Mouse (Mus musculus): Measurements from ENCODE around the gene Pmepa1. TPM values are rescaled to one million over a fixed set of nuclear protein-coding genes. Genes with fewer than 3 reads are reported as not detected.
A peak's percentile ranks its signal among the peaks of the same experiment; 100 is the strongest.

The Pmepa1 gene
- polyA plus RNA-seq, 1 experiment from 2014 or later = 4.6 TPM

DNA sequence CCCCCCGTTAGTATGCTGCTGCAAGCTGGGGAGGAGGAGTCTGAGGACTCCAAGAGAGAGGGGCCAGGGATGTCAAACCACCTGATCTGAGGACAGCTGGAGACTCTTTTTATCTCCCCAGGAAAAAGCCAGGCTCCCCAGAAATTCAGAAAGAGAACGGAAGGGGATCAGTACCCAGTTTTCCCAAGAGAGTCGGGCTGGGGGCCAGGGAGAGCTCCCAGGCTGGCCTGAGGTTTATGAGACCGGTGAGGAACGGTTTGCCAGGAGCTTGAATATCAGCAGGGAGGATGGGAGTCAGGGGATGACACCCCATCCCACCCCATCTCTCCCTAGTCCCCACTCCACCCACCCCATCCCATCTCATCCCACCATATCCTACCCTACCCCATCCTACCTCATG lies 94.8 kb downstream of the Pmepa1 start:
- Histone ChIP-seq H3K27ac (replicated peaks) (no peak overlapping the region), H3K4me2 (no peak overlapping the region), H3K4me3 (replicated peaks) (no peak overlapping the region), H3K36me3 (no peaks in the 10 kb centered on the region), H3K27me3 (replicated peaks) (peaks cover 37% of the 10 kb centered on the region), H3K4me1 (0 out of 2 replicates have a peak, but pooled peaks cover 3% of the 10 kb centered on the region), H3K9ac (replicated peaks) (no peak overlapping the region), H3K9me3 (replicated peaks) (no peaks in the 10 kb centered on the region)
- WGBS = 71% methylated on average over 4 of the region's 5 CpGs
- no peak for ATAC-seq (ENCODE audit: low FRiP score)

- Histone ChIP-seq H3K27ac (replicated peaks) (no peak overlapping the region), H3K9me3 (replicated peaks) (no peaks in the 10 kb centered on the region), H3K9ac (replicated peaks) (no peak overlapping the region), H3K4me1 (0 out of 2 replicates have a peak, but pooled peaks cover 3% of the 10 kb centered on the region), H3K4me2 (no peak overlapping the region), H3K4me3 (replicated peaks) (no peak overlapping the region), H3K36me3 (no peaks in the 10 kb centered on the region), H3K27me3 (replicated peaks) (peaks cover 33% of the 10 kb centered on the region)
- WGBS = 81% methylated on average over 11 of the region's 11 CpGs
- ATAC-seq (ENCODE audit: low FRiP score) = no peak
Observed at GRCm38 (mm10) chr2:173180721-173181388, 95.5 kb downstream of the Pmepa1 start.

DNA sequence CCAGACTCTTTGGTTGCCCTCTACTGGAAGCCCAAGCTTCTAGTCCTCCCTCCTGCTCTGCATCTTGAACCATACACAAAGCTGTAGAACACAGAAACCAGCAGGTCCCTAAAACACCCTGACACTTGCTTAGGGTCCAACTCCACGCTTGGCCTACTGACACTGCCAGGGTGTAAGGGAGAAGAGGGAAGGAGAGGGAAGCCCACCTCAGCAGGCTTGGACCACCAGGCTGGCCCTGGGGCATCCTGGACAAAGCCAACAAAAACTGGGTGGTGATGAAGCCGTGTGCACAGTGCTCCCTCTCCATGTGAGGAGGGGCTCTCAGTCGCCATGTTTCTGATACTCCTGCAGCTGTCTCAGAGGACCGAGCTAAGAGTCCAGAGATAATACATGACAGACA lies 96.3 kb downstream of the Pmepa1 start:
- 85% methylated on average over 4 of the region's 4 CpGs for WGBS

GRCm38 (mm10) chr2:173179046-173179445 lies 97.3 kb downstream of the Pmepa1 start:
- H3K9ac ChIP-seq (replicated peaks) = no peak overlapping the region
- H3K27me3 ChIP-seq (replicated peaks) = peaks cover 23% of the 10 kb centered on the region
- H3K36me3 ChIP-seq = no peaks in the 10 kb centered on the region
- no peak for ATAC-seq (ENCODE audit: low FRiP score)
- H3K4me1 ChIP-seq = peaks cover 10% of the 10 kb centered on the region
- 91% methylated on average over 7 of the region's 7 CpGs for WGBS
- H3K4me3 ChIP-seq (replicated peaks) = no peak overlapping the region
- no peaks in the 10 kb centered on the region for H3K9me3 ChIP-seq (replicated peaks)
- H3K4me2 ChIP-seq = no peak overlapping the region
- no peak overlapping the region for H3K27ac ChIP-seq (replicated peaks)

More for the DNA sequence above, 96.3 kb downstream of the Pmepa1 start:
- Histone ChIP-seq H3K27ac (replicated peaks) (no peak overlapping the region), H3K4me2 (no peak overlapping the region), H3K4me1 (0 out of 2 replicates have a peak, but pooled peaks cover 3% of the 10 kb centered on the region), H3K9ac (replicated peaks) (no peak overlapping the region), H3K36me3 (no peaks in the 10 kb centered on the region), H3K9me3 (replicated peaks) (no peaks in the 10 kb centered on the region), H3K4me3 (replicated peaks) (no peak overlapping the region), H3K27me3 (replicated peaks) (peaks cover 28% of the 10 kb centered on the region)
- ATAC-seq (ENCODE audit: low FRiP score) = no peak

GRCm38 (mm10) chr2:173177951-173178350 lies 98.4 kb downstream of the Pmepa1 start:
- Histone ChIP-seq H3K4me2 (no peak overlapping the region), H3K36me3 (no peaks in the 10 kb centered on the region), H3K27ac (replicated peaks) (no peak overlapping the region), H3K4me3 (replicated peaks) (no peak overlapping the region), H3K27me3 (replicated peaks) (peaks cover 23% of the 10 kb centered on the region), H3K9me3 (replicated peaks) (no peaks in the 10 kb centered on the region), H3K9ac (replicated peaks) (no peak overlapping the region), H3K4me1 (peaks cover 20% of the 10 kb centered on the region)
- no peak for ATAC-seq (ENCODE audit: low FRiP score)
- WGBS = 88% methylated on average over 8 of the region's 8 CpGs

GRCm38 (mm10) chr2:173177481-173177880 lies 98.9 kb downstream of the Pmepa1 start:
- Histone ChIP-seq H3K27me3 (replicated peaks) (peaks cover 23% of the 10 kb centered on the region), H3K9ac (replicated peaks) (no peak overlapping the region), H3K4me2 (no peak overlapping the region), H3K4me1 (peaks cover 25% of the 10 kb centered on the region), H3K4me3 (replicated peaks) (no peak overlapping the region), H3K9me3 (replicated peaks) (no peaks in the 10 kb centered on the region), H3K36me3 (no peaks in the 10 kb centered on the region), H3K27ac (replicated peaks) (no peak overlapping the region)
- 85% methylated on average over 5 of the region's 5 CpGs for WGBS
- ATAC-seq (ENCODE audit: low FRiP score) = no peak

DNA sequence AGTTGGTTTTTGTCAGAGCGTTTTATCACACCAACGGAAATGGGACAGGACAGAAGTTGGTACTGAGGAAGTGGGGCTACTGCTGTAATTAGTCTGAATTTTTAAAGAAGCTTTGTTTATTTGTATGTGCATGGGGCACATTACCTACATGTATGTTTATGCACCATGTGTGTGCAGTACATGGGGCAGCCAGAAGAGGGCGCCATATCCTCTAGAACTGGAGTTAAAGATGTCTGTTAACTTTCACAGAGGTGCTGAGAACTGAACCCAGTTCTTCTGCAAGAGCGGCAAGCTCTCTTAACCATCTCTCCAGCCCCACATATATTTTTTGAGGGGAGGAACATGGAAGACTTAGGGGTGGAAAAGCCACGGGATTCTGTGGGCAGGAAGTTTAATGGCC lies 100.6 kb downstream of the Pmepa1 start:
- Histone ChIP-seq H3K4me1 (peaks cover 42% of the 10 kb centered on the region), H3K4me3 (replicated peaks) (no peak overlapping the region), H3K36me3 (no peaks in the 10 kb centered on the region), H3K9ac (replicated peaks) (no peak overlapping the region), H3K9me3 (replicated peaks) (no peaks in the 10 kb centered on the region), H3K27me3 (replicated peaks) (peaks cover 17% of the 10 kb centered on the region), H3K27ac (replicated peaks) (no peak overlapping the region), H3K4me2 (no peak overlapping the region)
- WGBS = 96% methylated on average over 5 of the region's 5 CpGs
- ATAC-seq (ENCODE audit: low FRiP score) = no peak

- no peak overlapping the region for H3K9ac ChIP-seq (replicated peaks)
- H3K27me3 ChIP-seq (replicated peaks) = peaks cover 15% of the 10 kb centered on the region; the same call in 1 of the 2 replicates
- no peaks in the 10 kb centered on the region for H3K36me3 ChIP-seq
- WGBS = 38% methylated on average over 1 of the region's 1 CpGs
- H3K4me1 ChIP-seq = peaks cover 46% of the 10 kb centered on the region
- peak overlapping the region; percentile 60 for H3K4me2 ChIP-seq
- H3K27ac ChIP-seq (replicated peaks) = peak overlapping the region; percentile 83
- 0 out of 2 replicates have a peak, but pooled peaks have one; percentile 0 for ATAC-seq (ENCODE audit: low FRiP score)
- no peak overlapping the region; the same call in 1 of the 2 replicates for H3K4me3 ChIP-seq (replicated peaks)
- H3K9me3 ChIP-seq (replicated peaks) = no peaks in the 10 kb centered on the region
Observed at GRCm38 (mm10) chr2:173174569-173174968, 101.8 kb downstream of the Pmepa1 start.

Other genes starting within 250 kb of the Pmepa1 start
- 0.09 and 0.10 TPM in 2 replicates for gene Ctcfl, start 157.0 kb downstream of the Pmepa1 start, polyA plus RNA-seq (2015; fragmentation: Nextera tagmentation; extraction: Ambion mirVana)
- 0.34 TPM in 1 of 2 replicates, not detected in the other for gene Pck1, start 123.5 kb downstream of the Pmepa1 start, polyA plus RNA-seq (2015; fragmentation: Nextera tagmentation; extraction: Ambion mirVana)
- gene Zbp1, start 57.6 kb downstream of the Pmepa1 start, polyA plus RNA-seq (2015; fragmentation: Nextera tagmentation; extraction: Ambion mirVana) = 0.08 and 3.6 TPM in 2 replicates
- gene 1700021F07Rik, start 246.1 kb upstream of the Pmepa1 start, polyA plus RNA-seq (2015; fragmentation: Nextera tagmentation; extraction: Ambion mirVana) = not detected in 2 replicates